26 mouse cellular contexts compared by ENCODE assay signal in the genomic region with DNA sequence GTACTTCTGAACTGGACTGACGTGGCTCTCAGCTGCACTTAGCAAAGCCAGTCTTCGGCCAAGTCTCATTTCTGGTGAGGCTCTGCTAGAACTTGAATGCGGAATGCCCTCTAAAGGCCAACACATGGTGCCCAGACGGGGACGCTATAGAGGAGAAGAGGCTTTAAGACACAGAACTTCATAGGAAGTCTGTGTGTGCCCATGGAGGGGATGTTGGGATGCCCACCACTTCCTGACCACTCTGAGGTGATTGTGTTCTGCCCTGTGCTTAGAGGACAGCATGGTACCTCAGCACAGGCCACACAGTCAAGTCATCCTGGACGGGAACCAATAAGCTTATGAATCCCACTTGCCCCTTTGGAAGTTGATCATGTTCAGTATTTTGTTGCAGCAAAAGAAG.
"Had no signal": no experiment of that assay in that cellular context is flagged by ENCODE, and none has a peak within 500 bp of the region (broad histone marks: within the 10 kb centered on the region; RNA-seq: fewer than 3 reads in every experiment).

No protein-coding gene starts in this region.

- H3K4me3 ChIP-seq: gastrocnemius, adult 2 months; hindbrain, embryonic 10.5 days; hindbrain, embryonic 12.5 days; intestine, embryonic 15.5 days; layer of hippocampus, adult 2 months; left cerebral cortex, adult 2 months; limb, embryonic 10.5 days; limb, embryonic 12.5 days; liver, embryonic 13.5 days; liver, embryonic 15.5 days had no signal

- H3K36me3 ChIP-seq: hindbrain, embryonic 10.5 days; hindbrain, embryonic 12.5 days; intestine, embryonic 15.5 days; limb, embryonic 10.5 days; limb, embryonic 12.5 days; liver, embryonic 13.5 days; liver, embryonic 15.5 days had no signal

- DNase-seq: gastrocnemius, adult 2 months; gastrocnemius, postnatal 10 days; gastrocnemius, postnatal 25 days; heart, postnatal 14 days; heart, postnatal 4 days; kidney, adult 18-20 months; kidney, adult 8-10 months; kidney, postnatal 10 days; kidney, postnatal 25 days; kidney, postnatal 4 days; liver; liver, embryonic 13.5 days; liver, postnatal 0 days had no signal

- H3K27me3 ChIP-seq: hindbrain, embryonic 12.5 days; intestine, embryonic 15.5 days; limb, embryonic 12.5 days; liver, embryonic 13.5 days; liver, embryonic 15.5 days had no signal

- H3K4me2 ChIP-seq: hindbrain, embryonic 12.5 days; hindbrain, embryonic 14.5 days; intestine, embryonic 15.5 days; limb, embryonic 12.5 days; liver, embryonic 11.5 days; liver, embryonic 13.5 days; liver, embryonic 15.5 days had no signal

- H3K9ac ChIP-seq: hindbrain, embryonic 12.5 days; hindbrain, embryonic 14.5 days; intestine, embryonic 15.5 days; limb, embryonic 12.5 days; liver, embryonic 13.5 days; liver, embryonic 15.5 days; liver, postnatal 0 days had no signal

- ATAC-seq: hindbrain, embryonic 16.5 days; inflammation-experienced regulatory T-cells, adult 6 months; intestine, embryonic 15.5 days; intestine, postnatal 0 days; liver, postnatal 0 days had no signal

- H3K27ac ChIP-seq: gastrocnemius, adult 2 months; hindbrain, embryonic 10.5 days; hindbrain, embryonic 12.5 days; hindbrain, embryonic 14.5 days; intestine, embryonic 15.5 days; layer of hippocampus, adult 2 months; left cerebral cortex, adult 2 months; limb, embryonic 10.5 days; limb, embryonic 12.5 days; liver, embryonic 13.5 days; liver, embryonic 15.5 days had no signal

- H3K4me1 ChIP-seq: intestine, embryonic 15.5 days; liver, embryonic 13.5 days; liver, embryonic 15.5 days had no signal

- H3K9me3 ChIP-seq: hindbrain, embryonic 12.5 days; intestine, embryonic 15.5 days; limb, embryonic 10.5 days; limb, embryonic 12.5 days; liver, embryonic 13.5 days had no signal
